Mouse (Mus musculus): ENCODE data around the gene Csad. TPM values are rescaled to one million over a fixed set of nuclear protein-coding genes. Genes with fewer than 3 reads are reported as not detected.
"Not testable (repeated sequence)": the region's sequence is repeated elsewhere in the genome, so short reads cannot be mapped to it uniquely, and the experiment has no call there.

Gene Csad
- total RNA-seq, 2 experiments from 2014 or later = 26.8 to 29.9 TPM

GRCm38 (mm10) chr15:102235371-102236027, 31.0 kb upstream of the Csad start:
- no peak for DNase-seq

GRCm38 (mm10) chr15:102233896-102234295, 29.4 kb upstream of the Csad start:
- DNase-seq = no peak

GRCm38 (mm10) chr15:102232764-102233163, 28.2 kb upstream of the Csad start:
- DNase-seq = no peak

GRCm38 (mm10) chr15:102231748-102232147, 27.2 kb upstream of the Csad start, which contains the start of gene Itgb7:
Itgb7 (minus strand) TSS chr15:102231944.
- DNase-seq = no peak

GRCm38 (mm10) chr15:102230408-102231321, 26.1 kb upstream of the Csad start:
- DNase-seq = no peak

- not testable (repeated sequence) for DNase-seq
These were observed 21.1 kb upstream of the Csad start for GRCm38 (mm10) chr15:102225619-102226018.

GRCm38 (mm10) chr15:102224992-102225617, 20.6 kb upstream of the Csad start:
- DNase-seq = no peak

GRCm38 (mm10) chr15:102224186-102224991, 19.9 kb upstream of the Csad start:
- peak; percentile 86 for DNase-seq

GRCm38 (mm10) chr15:102222386-102222785, 17.9 kb upstream of the Csad start:
- DNase-seq = no peak

GRCm38 (mm10) chr15:102217325-102217724, 12.8 kb upstream of the Csad start:
- no peak for DNase-seq

GRCm38 (mm10) chr15:102216459-102217228, 12.1 kb upstream of the Csad start:
- DNase-seq = no peak

GRCm38 (mm10) chr15:102215624-102216023, 11.1 kb upstream of the Csad start:
- no peak for DNase-seq

- no peak for DNase-seq
These were observed 9.6 kb upstream of the Csad start for GRCm38 (mm10) chr15:102214132-102214531.

GRCm38 (mm10) chr15:102211895-102212294, 7.4 kb upstream of the Csad start:
- DNase-seq = no peak

- no peak for DNase-seq
These were observed 6.3 kb upstream of the Csad start for GRCm38 (mm10) chr15:102210816-102211215.

- no peak for DNase-seq
These were observed 4.6 kb upstream of the Csad start for GRCm38 (mm10) chr15:102209114-102209513.

- DNase-seq = no peak
These were observed 3.6 kb upstream of the Csad start for GRCm38 (mm10) chr15:102208092-102208561.

- DNase-seq = no peak
These were observed 2.8 kb upstream of the Csad start for GRCm38 (mm10) chr15:102207351-102207750.

- no peak for DNase-seq
These were observed 1.3 kb upstream of the Csad start for GRCm38 (mm10) chr15:102205779-102206178.

- DNase-seq = peak; percentile 69
These were observed 616 bp downstream of the Csad start for GRCm38 (mm10) chr15:102203835-102204381.
